Mouse (Mus musculus) cortical plate, adult 2 months (tissue): ENCODE measurements around the gene Npepl1. TPM values are rescaled to one million over a fixed set of nuclear protein-coding genes. Genes with fewer than 3 reads are reported as not detected.

ENCODE experiments used
- H3K27ac ChIP-seq: fragments of 200-500 bp; 2 replicates; pipeline ENCODE4 v1.5.1; 2012; ENCODE audit warnings: low read length, control low read depth, inconsistent platforms; ENCODE audit not compliant: insufficient read depth
- H3K4me1 ChIP-seq: fragments of 200-500 bp; 2 replicates; pipeline ENCODE4 v1.6.1; 2011; ENCODE audit warnings: low read length; ENCODE audit not compliant: control insufficient read depth, insufficient read depth
- H3K4me3 ChIP-seq: fragments of 200-500 bp; 2 replicates; pipeline ENCODE4 v1.5.1; 2011; ENCODE audit warnings: mild to moderate bottlenecking, low read length, control low read depth; ENCODE audit not compliant: insufficient read depth
- CTCF ChIP-seq: fragments of 200-500 bp; IDR thresholded peaks from 2 replicates; pipeline ENCODE4 v1.5.1; 2011; ENCODE audit warnings: mild to moderate bottlenecking, control low read depth, low read length; ENCODE audit not compliant: insufficient read depth; ENCODE audit errors: extremely low read depth
- POLR2A ChIP-seq: fragments of 200-500 bp; IDR thresholded peaks from 2 replicates; pipeline ENCODE4 v1.6.1; 2011; ENCODE audit warnings: mild to moderate bottlenecking, low read length, control low read depth; ENCODE audit not compliant: insufficient read depth; ENCODE audit errors: extremely low read depth
- polyA plus RNA-seq: library from polyadenylated mRNA; depleted of rRNA; stranded (reverse); fragments of >200 nt; gene quantifications from 2 replicates; pipeline ENCODE4 v1.2.3, GENCODE M21; 2012; rRNA removed

The Npepl1 gene
- polyA plus RNA-seq, 1 experiment = 25.2 TPM

DNA sequence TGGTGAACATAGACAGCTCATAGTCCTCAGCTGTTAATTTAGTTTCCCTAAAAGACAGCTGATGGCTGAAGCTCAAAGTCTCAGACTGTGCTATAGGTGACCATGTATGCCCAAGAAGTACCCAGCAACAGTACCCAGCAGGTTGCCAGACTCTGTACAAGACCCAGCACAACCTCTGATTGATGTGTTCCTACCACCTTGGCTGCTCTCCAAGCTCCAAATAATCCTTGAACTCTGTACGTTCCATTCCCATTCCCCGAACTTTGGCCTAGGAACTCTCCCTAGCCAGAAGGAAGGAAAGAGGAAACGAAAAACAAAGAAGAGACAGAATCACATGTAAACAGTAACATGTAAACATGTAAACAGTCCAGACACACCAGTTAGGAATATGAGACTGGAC lies 50.3 kb downstream of the Npepl1 start:
- TF ChIP-seq CTCF (no peak), POLR2A (no peak)
- 0 out of 2 replicates have a peak, but pooled peaks cover 1% of the 10 kb centered on the region for H3K4me1 ChIP-seq
- no peak overlapping the region for H3K4me3 ChIP-seq
- H3K27ac ChIP-seq = no peak overlapping the region

Other genes with a start within 250 kb of the Npepl1 start
- gene Stx16, start 34.0 kb upstream of the Npepl1 start, polyA plus RNA-seq = 67.1 and 79.4 TPM in 2 replicates
- 2,122 and 2,206 TPM in 2 replicates for gene Gnas, start 174.0 kb downstream of the Npepl1 start, polyA plus RNA-seq
- 0.06 TPM in 1 of 2 replicates, not detected in the other for gene Gm20721, start 236.4 kb downstream of the Npepl1 start, polyA plus RNA-seq